Mouse (Mus musculus): ENCODE measurements around the gene Acp5. TPM values are rescaled to one million over a fixed set of nuclear protein-coding genes. Genes with fewer than 3 reads are reported as not detected.
A peak's percentile ranks its signal among the peaks of the same experiment; 100 is the strongest.

Acp5 gene
- total and polyA plus RNA-seq, 3 experiments, result 1.6 to 20.8 (median 2.4) TPM

DNA sequence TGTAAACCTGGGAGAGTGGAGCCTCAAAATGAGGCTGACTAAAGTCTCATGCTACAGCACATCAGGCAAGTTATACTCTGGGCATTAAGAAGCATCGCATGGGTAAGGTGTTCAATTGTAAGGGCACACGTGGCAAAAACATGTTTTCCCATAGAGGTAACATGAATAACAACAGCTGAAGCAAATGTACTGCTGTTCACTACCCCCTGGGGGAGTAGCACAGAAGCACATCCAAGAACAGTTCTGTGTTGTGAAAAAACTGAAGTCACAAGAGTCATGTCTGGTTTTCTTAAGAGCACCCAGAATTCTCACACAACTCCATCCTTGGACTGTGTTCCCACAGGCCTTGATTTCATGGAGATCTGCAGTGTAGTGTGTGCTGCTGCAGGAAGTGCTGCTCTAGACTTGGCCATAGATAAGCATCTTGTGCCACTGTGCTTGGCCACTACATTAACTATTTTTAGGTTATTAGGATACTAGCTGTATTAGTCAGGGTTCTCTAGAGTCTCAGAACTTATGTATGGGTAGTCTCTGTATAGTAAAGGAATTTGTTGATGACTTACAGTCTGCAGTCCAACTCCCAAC, 48.4 kb downstream of the Acp5 start:
- Histone ChIP-seq H3K79me2 (replicated peaks; ENCODE audit: control insufficient read depth, insufficient read depth, low read length) (no peaks in the 10 kb centered on the region), H3K27me3 (ENCODE audit: control insufficient read depth, insufficient read depth, low read length) (no peaks in the 10 kb centered on the region), H3K9ac (ENCODE audit: low read depth, low read length) (no peak overlapping the region), H3K4me1 (ENCODE audit: control insufficient read depth, insufficient read depth, low read length) (peaks cover 1% of the 10 kb centered on the region; the same call in 1 of the 2 replicates), H3K36me3 (ENCODE audit: control insufficient read depth, insufficient read depth, low read length) (no peaks in the 10 kb centered on the region), H3K4me3 (no peak overlapping the region), H3K27ac (no peak overlapping the region)
- TF ChIP-seq POLR2A (IDR thresholded peaks at IDR 0.05; ENCODE audit: insufficient read depth, low read depth, low read length) (no peak), CTCF (IDR thresholded peaks at IDR 0.05) (peak; percentile 43)
- 87% methylated on average over 2 of the region's 2 CpGs for WGBS
- DNase-seq, result no peak
- intact Hi-C loops (cut with DNase I), result no loop called here

DNA sequence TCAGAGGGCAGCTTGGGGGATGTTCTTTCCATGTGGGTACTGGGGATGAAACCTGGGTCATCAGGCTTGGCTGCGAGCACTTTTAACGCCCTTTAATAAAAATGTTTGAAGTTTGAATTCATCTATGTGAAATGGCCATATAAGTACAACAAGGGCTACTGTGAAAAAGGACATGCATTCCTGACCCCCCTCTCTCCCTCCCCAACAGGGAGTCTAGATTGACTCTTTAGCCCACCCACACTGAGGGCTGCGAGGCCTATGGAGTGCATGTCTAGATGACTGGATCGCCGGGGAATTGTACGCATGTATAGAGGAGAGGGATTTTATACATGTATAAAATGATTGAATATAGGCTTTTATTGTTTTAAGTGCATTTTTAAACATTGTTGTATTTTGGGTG, 49.5 kb downstream of the Acp5 start:
- Histone ChIP-seq H3K4me3 (peak overlapping the region; percentile 71), H3K9ac (ENCODE audit: low read depth, low read length) (peak overlapping the region; percentile 78), H3K27ac (peak overlapping the region; percentile 92), H3K27me3 (ENCODE audit: control insufficient read depth, insufficient read depth, low read length) (no peaks in the 10 kb centered on the region), H3K36me3 (ENCODE audit: control insufficient read depth, insufficient read depth, low read length) (no peaks in the 10 kb centered on the region), H3K4me1 (ENCODE audit: control insufficient read depth, insufficient read depth, low read length) (peaks cover 1% of the 10 kb centered on the region; the same call in 1 of the 2 replicates), H3K79me2 (replicated peaks; ENCODE audit: control insufficient read depth, insufficient read depth, low read length) (no peaks in the 10 kb centered on the region)
- WGBS, result 71% methylated on average over 6 of the region's 6 CpGs
- DNase-seq, result no peak
- intact Hi-C loops (cut with DNase I), result no loop called here
- TF ChIP-seq CTCF (IDR thresholded peaks at IDR 0.05) (no peak), EP300 (IDR thresholded peaks at IDR 0.05; ENCODE audit: insufficient read depth, low read depth, low read length) (no peak), POLR2A (IDR thresholded peaks at IDR 0.05; ENCODE audit: insufficient read depth, low read depth, low read length) (no peak)

DNA sequence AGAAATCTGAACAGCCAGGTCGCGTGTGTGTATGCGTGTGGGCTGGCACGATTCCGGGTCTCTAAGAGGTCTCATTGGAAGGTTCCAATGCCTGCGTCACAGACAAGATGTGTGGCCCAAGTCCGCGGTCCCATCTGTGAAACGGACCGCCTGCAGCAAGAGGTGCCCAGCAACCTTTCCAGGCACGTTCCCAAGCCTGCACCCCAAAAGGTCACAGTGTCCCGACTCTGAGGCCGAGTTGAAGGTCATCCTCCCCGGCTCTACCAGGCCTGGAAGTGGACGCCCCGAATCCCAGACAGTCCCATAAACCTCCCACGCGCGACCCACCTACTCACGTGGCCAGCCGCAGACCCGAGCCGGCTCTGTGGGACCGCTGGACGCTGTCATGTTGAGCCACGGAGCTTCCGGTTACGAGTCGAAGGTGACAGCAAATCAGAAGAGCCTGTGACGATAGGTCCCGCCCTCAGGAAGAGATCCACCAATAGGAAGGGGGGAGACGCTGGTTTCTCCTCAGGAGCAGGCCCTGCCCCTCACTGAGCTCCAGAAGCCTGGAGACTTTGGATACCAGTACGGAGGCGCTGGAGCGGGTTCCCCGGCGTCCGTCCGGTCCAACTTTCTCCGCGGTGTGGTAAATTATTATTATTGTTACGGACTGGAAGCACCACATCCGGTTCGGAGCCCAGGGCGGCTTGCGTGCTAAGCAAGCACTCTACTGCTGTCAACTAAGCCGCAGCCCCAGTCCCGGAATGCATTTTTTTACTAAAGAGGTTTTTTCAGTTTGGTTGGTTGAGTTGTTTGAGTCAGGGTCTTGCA, 50.3 kb downstream of the Acp5 start, which contains the start of gene Ecsit:
Gene Ecsit (minus strand): TSS at position 417 of the 813 bp plus-strand sequence.
- peak; percentile 43; the same call in 1 of the 2 replicates for TF ChIP-seq EP300 (IDR thresholded peaks at IDR 0.05; ENCODE audit: insufficient read depth, low read depth, low read length)
- no peak for TF ChIP-seq CTCF (IDR thresholded peaks at IDR 0.05)
- TF ChIP-seq POLR2A (IDR thresholded peaks at IDR 0.05; ENCODE audit: insufficient read depth, low read depth, low read length), result peak; percentile 96
- peaks cover 1% of the 10 kb centered on the region; the same call in 1 of the 2 replicates for H3K4me1 ChIP-seq (ENCODE audit: control insufficient read depth, insufficient read depth, low read length)
- no peaks in the 10 kb centered on the region for H3K27me3 ChIP-seq (ENCODE audit: control insufficient read depth, insufficient read depth, low read length)
- under 1% methylated on average over 48 of the region's 48 CpGs for WGBS
- H3K4me3 ChIP-seq, result peak within 1 kb of the TSS; percentile 71
- DNase-seq, result peak; percentile 91 to 95
- H3K36me3 ChIP-seq (ENCODE audit: control insufficient read depth, insufficient read depth, low read length), result no peaks in the 10 kb centered on the region
- peak within 1 kb of the TSS; percentile 89 for H3K9ac ChIP-seq (ENCODE audit: low read depth, low read length)
- no peaks in the 10 kb centered on the region for H3K79me2 ChIP-seq (replicated peaks; ENCODE audit: control insufficient read depth, insufficient read depth, low read length)
- peak within 1 kb of the TSS; percentile 92 for H3K27ac ChIP-seq
- intact Hi-C loops (cut with DNase I), result loop anchor here (2.0 kb wide), 1 partner anchor 14 kb away; the partner anchor contains the start of genes Gm49318 and Zfp653

DNA sequence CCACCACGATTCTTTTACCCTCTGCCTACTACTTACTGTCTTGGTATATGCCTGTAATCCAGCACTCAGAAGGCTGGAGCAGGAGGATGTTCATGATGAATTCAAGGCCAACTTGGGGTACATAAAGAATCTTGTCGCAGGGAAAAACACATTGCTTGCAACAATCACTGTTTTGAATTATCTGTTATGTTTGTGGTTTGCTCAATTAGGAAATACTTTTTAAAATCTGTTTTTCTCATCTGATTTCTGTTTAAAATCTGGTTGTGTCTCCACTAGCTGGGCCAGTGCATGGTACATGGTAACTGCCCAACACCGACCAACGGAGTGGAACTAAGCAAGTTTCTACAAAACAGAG, 50.9 kb downstream of the Acp5 start:
- Histone ChIP-seq H3K27ac (peak overlapping the region; percentile 92), H3K79me2 (replicated peaks; ENCODE audit: control insufficient read depth, insufficient read depth, low read length) (no peaks in the 10 kb centered on the region), H3K4me1 (ENCODE audit: control insufficient read depth, insufficient read depth, low read length) (peaks cover 1% of the 10 kb centered on the region; the same call in 1 of the 2 replicates), H3K4me3 (peak overlapping the region; percentile 71), H3K36me3 (ENCODE audit: control insufficient read depth, insufficient read depth, low read length) (no peaks in the 10 kb centered on the region), H3K27me3 (ENCODE audit: control insufficient read depth, insufficient read depth, low read length) (no peaks in the 10 kb centered on the region), H3K9ac (ENCODE audit: low read depth, low read length) (peak overlapping the region; percentile 89)
- WGBS, result 26% methylated on average over 4 of the region's 4 CpGs
- TF ChIP-seq CTCF (IDR thresholded peaks at IDR 0.05) (no peak), POLR2A (IDR thresholded peaks at IDR 0.05; ENCODE audit: insufficient read depth, low read depth, low read length) (no peak), EP300 (IDR thresholded peaks at IDR 0.05; ENCODE audit: insufficient read depth, low read depth, low read length) (no peak)
- no peak for DNase-seq
- intact Hi-C loops (cut with DNase I), result loop anchor here (2.0 kb wide), 1 partner anchor 14 kb away; the partner anchor contains the start of genes Gm49318 and Zfp653

Small RNAs within 50 kb of the gene (microRNA-seq; reads per million reads assigned to microRNA genes)
- gene Mir7084, result 0.56 to 0.77 reads per million in 2 experiments

Other genes starting within 250 kb of the Acp5 start
- 10 to 100 TPM; 12.4 to 13.5 TPM for gene Rab3d, start 217.5 kb downstream of the Acp5 start, total RNA-seq (2021)
- 22.8 and 27.6 TPM in 2 replicates for gene Rab3d, start 217.5 kb downstream of the Acp5 start, polyA plus RNA-seq (2012; rRNA removed)
- 1 to 10 TPM; 3.0 to 3.4 TPM for gene Ccdc159, start 208.2 kb downstream of the Acp5 start, total RNA-seq (2021)
- 4.9 and 6.6 TPM in 2 replicates for gene Ccdc159, start 208.2 kb downstream of the Acp5 start, polyA plus RNA-seq (2012; rRNA removed)
- 10 to 100 TPM; 65.5 to 71.8 TPM for gene Tmem205, start 208.2 kb downstream of the Acp5 start, total RNA-seq (2021)
- 96.1 and 129 TPM in 2 replicates for gene Tmem205, start 208.2 kb downstream of the Acp5 start, polyA plus RNA-seq (2012; rRNA removed)
- gene Plppr2, start 198.7 kb downstream of the Acp5 start, total RNA-seq (2021), result 1 to 10 TPM; 2.5 to 2.6 TPM
- 5.3 and 7.5 TPM in 2 replicates for gene Plppr2, start 198.7 kb downstream of the Acp5 start, polyA plus RNA-seq (2012; rRNA removed)
- gene Swsap1, start 180.0 kb downstream of the Acp5 start, total RNA-seq (2021), result 1 to 10 TPM; 6.5 to 7.4 TPM
- 4.6 and 6.2 TPM in 2 replicates for gene Swsap1, start 180.0 kb downstream of the Acp5 start, polyA plus RNA-seq (2012; rRNA removed)
- 1 to 10 TPM; 1.1 to 1.4 TPM for gene Epor, start 172.2 kb downstream of the Acp5 start, total RNA-seq (2021)
- gene Epor, start 172.2 kb downstream of the Acp5 start, polyA plus RNA-seq (2012; rRNA removed), result 2.1 and 2.5 TPM in 2 replicates
- 1 to 10 TPM; 4.2 to 4.8 TPM for gene Rgl3, start 146.3 kb downstream of the Acp5 start, total RNA-seq (2021)
- 12.7 and 13.9 TPM in 2 replicates for gene Rgl3, start 146.3 kb downstream of the Acp5 start, polyA plus RNA-seq (2012; rRNA removed)
- under 1 TPM in 1 of 2 experiments, not detected in 1; 0.09 TPM for gene Ccdc151, start 133.1 kb downstream of the Acp5 start, total RNA-seq (2021)
- gene Ccdc151, start 133.1 kb downstream of the Acp5 start, polyA plus RNA-seq (2012; rRNA removed), result 0.21 TPM in 1 of 2 replicates, not detected in the other
- 10 to 100 TPM; 61.5 to 67.5 TPM for gene Prkcsh, start 132.9 kb downstream of the Acp5 start, total RNA-seq (2021)
- 42.5 and 46.2 TPM in 2 replicates for gene Prkcsh, start 132.9 kb downstream of the Acp5 start, polyA plus RNA-seq (2012; rRNA removed)
- gene Elavl3, start 83.7 kb downstream of the Acp5 start, total RNA-seq (2021), result under 1 TPM; 0.08 to 0.09 TPM
- gene Elavl3, start 83.7 kb downstream of the Acp5 start, polyA plus RNA-seq (2012; rRNA removed), result 0.09 and 0.10 TPM in 2 replicates
- under 1 TPM in 1 of 2 experiments, not detected in 1; 0.52 TPM for gene Gm49318, start 64.5 kb downstream of the Acp5 start, total RNA-seq (2021)
- gene Gm49318, start 64.5 kb downstream of the Acp5 start, polyA plus RNA-seq (2012; rRNA removed), result not detected in 2 replicates
- gene Zfp653, start 64.3 kb downstream of the Acp5 start, total RNA-seq (2021), result 1 to 10 TPM; 3.8 to 4.7 TPM
- gene Zfp653, start 64.3 kb downstream of the Acp5 start, polyA plus RNA-seq (2012; rRNA removed), result 8.7 and 9.5 TPM in 2 replicates
- 100 to 1,000 TPM in 1 of 2 experiments, 10 to 100 TPM in 1; 92.5 to 106 TPM for gene Ecsit, start 50.3 kb downstream of the Acp5 start, total RNA-seq (2021)
- 166 and 169 TPM in 2 replicates for gene Ecsit, start 50.3 kb downstream of the Acp5 start, polyA plus RNA-seq (2012; rRNA removed)
- 1 to 10 TPM; 8.4 to 8.6 TPM for gene Cnn1, start 36.5 kb downstream of the Acp5 start, total RNA-seq (2021)
- 15.4 and 26.5 TPM in 2 replicates for gene Cnn1, start 36.5 kb downstream of the Acp5 start, polyA plus RNA-seq (2012; rRNA removed)
- gene Elof1, start 18.5 kb downstream of the Acp5 start, total RNA-seq (2021), result 10 to 100 TPM; 34.6 to 42.6 TPM
- 62.6 and 67.0 TPM in 2 replicates for gene Elof1, start 18.5 kb downstream of the Acp5 start, polyA plus RNA-seq (2012; rRNA removed)
- gene Pigyl, start 21.1 kb upstream of the Acp5 start, total RNA-seq (2021), result 10 to 100 TPM; 42.9 to 56.5 TPM
- 54.5 and 55.4 TPM in 2 replicates for gene Pigyl, start 21.1 kb upstream of the Acp5 start, polyA plus RNA-seq (2012; rRNA removed)
- gene Zfp872, start 52.4 kb upstream of the Acp5 start, total RNA-seq (2021), result under 1 TPM; 0.09 to 0.10 TPM
- not detected in 2 replicates for gene Zfp872, start 52.4 kb upstream of the Acp5 start, polyA plus RNA-seq (2012; rRNA removed)
- 10 to 100 TPM; 33.6 to 34.2 TPM for gene Zfp809, start 90.0 kb upstream of the Acp5 start, total RNA-seq (2021)
- gene Zfp809, start 90.0 kb upstream of the Acp5 start, polyA plus RNA-seq (2012; rRNA removed), result 14.8 and 26.6 TPM in 2 replicates
- gene Zfp599, start 124.2 kb upstream of the Acp5 start, total RNA-seq (2021), result under 1 TPM; 0.34 to 0.39 TPM
- gene Zfp599, start 124.2 kb upstream of the Acp5 start, polyA plus RNA-seq (2012; rRNA removed), result 0.04 and 0.12 TPM in 2 replicates
- gene Zfp810, start 171.9 kb upstream of the Acp5 start, total RNA-seq (2021), result 1 to 10 TPM; 4.3 to 6.7 TPM
- gene Zfp810, start 171.9 kb upstream of the Acp5 start, polyA plus RNA-seq (2012; rRNA removed), result 4.3 and 7.6 TPM in 2 replicates

Measured in heart, adult 2 months (tissue).